Mouse (Mus musculus) cerebellum, adult 11-12 months (tissue): ENCODE measurements around the gene Apoe.

ENCODE experiments used
- DNase-seq: peaks from one replicate; pipeline ENCODE4 v3.0.0; 2022

Apoe gene

DNA sequence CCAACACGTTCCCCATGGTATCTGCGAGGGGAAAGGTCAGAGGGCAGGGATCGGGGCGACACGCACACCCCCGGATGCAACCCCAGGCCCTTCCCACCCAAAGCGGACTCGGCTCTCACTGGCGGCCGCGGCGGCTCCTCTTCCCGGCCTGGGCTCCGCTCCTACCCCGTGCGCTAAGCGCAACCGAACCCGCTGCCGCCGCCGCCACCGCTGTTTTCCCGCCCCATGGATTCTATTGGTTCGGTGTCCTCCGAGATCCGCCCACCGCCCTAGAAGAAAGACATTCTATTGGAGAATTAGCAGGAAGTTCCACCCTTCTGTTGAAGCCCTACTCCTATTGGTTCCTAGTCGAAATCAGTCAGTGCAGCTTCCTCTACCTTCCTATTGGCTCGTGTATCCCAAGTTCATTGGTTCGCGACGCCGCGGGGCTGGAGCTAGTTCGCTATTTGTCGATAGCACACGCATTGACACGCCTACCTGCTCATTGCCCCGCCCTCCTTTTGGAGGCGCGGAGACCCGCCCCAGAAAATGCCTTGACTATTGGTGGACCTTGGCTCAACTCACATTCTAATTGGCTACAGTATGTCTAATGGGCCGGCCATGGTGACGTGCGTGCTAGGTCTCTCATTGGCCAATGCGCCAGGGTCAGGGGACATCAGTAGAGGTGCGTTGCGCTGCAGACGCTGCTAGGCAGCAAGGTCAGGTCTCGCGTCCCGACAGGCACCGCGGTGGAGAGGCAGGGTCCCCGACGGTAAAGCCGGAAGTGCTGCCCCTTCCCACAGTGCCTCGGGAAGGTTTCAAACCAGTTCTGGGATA, 16.5 kb upstream of the Apoe start, which contains the start of gene Tomm40:
Tomm40 (minus strand) TSS at position 200 of the 816 bp plus-strand sequence.
- peak; percentile 100 for DNase-seq

DNA sequence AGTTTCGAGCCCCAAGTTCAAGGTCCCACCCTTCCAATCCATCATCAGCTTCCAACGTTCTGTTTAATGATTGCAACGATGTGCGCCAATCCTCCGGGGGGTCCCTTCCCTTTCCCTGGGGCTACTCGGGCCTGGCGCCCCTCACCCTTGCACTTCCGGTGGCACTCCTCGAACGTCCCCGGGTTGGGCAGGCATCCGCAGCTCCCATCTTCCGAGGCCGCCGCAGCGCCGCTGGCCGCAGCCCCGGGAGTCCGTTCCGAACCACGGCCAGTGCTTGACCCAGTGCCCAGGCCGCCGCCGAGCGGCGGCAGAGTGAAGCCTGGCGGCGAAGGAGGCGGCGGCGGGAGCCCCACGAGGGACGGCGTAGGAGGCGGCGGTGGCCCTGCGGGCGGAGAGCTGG, 15.8 kb upstream of the Apoe start:
- no peak for DNase-seq

GRCm38 (mm10) chr7:19713598-19713997, 14.6 kb upstream of the Apoe start:
- peak; percentile 53 for DNase-seq

- DNase-seq: peak; percentile 54
Measured at GRCm38 (mm10) chr7:19713196-19713595, 14.2 kb upstream of the Apoe start.

- DNase-seq: no peak
Measured at GRCm38 (mm10) chr7:19712414-19712813, 13.4 kb upstream of the Apoe start.

DNA sequence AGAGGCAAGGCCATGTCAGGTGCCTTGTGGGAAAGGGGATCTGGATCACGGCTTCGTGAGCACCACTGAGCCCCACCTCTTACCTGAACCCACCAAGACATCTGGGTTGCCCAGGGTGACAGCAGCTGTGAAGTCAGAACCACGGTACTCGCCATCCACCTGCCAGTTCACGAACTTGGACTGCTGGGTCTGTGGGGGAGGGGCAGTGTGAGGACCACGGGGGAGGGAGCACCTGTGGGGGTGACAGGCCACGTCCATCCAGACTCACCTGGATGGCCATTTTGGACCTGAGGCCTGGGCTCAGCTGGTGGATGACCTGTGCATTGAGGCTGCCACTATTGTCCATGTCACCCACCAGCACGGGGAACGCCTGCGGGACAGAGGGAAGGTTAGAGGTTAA, 11.7 kb upstream of the Apoe start:
- peak; percentile 43 for DNase-seq

GRCm38 (mm10) chr7:19705271-19705670, 6.3 kb upstream of the Apoe start:
- no peak for DNase-seq

- no peak for DNase-seq
Measured at GRCm38 (mm10) chr7:19704475-19704874, 5.5 kb upstream of the Apoe start.

- DNase-seq: no peak
Measured at GRCm38 (mm10) chr7:19702859-19703555, 4.0 kb upstream of the Apoe start.

DNA sequence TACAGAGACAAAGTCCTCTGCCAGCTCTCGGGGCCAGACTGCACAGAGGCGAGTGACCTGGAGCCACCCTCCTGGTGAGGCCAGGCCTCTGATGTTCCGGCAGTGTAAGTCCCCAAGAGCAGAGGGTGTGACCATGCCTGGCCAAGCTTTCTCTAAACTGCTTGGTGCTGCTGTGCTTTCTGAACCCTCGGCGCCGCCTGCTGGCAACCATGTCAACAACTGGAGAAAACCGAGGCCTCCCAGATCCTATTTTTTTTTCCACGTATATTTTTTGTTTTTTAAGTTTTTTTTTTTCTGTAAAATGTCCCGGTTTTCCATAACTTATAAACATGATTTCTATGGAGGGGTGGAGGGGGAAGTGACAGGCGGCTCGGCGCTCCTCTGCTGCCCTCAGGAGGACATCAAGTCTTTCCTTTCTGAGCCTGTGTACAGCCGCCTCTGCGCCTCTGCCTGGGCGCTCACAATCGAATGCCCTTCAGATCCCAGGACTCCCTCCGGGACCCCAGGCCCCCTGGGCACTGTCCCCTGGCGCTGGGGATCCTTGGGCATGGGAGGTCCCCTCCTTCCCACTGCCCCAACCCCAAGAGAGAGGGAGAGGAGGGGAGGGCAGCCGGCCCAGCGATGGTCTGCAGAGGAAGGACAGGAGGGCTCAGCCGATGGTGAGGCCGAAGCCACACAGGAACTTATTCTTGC, 2.2 kb upstream of the Apoe start:
- DNase-seq: no peak

DNA sequence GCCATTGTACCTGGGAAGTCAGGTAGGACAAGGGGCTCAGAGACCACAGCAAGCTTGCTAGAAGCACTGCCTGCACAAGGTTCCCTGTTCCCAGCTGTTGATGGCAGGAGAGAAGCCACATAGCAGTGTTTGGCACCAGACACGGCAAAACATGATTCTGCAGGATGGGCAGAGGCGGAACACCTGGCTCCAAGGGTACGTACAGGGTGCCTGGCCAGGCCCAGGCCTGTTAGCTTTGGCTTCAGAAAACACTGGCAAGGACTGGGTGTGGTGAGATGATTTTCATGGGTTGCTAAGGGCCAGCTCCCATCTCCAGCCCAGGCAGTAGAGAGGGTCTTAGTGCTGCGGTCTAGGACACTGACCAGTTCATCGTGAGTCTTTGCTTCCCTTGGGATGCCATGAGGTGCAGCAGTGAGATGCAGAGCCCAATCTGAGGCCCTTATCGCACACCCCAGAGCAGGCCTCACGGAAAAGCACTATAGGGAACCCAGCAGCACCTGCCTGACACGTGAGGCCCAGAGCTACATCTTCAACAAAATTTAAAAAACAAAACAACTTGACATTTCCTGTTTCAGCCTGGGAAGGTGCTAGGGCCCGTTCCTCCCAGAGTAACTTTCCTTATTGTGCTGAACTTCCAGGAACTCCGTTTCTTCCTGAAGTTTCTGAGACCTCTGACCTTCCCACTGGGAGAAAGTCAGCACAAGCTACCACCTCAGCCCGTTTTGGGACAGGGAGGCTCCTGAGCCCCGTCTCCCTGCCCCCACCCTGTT, 1.5 kb upstream of the Apoe start:
- no peak for DNase-seq

DNA sequence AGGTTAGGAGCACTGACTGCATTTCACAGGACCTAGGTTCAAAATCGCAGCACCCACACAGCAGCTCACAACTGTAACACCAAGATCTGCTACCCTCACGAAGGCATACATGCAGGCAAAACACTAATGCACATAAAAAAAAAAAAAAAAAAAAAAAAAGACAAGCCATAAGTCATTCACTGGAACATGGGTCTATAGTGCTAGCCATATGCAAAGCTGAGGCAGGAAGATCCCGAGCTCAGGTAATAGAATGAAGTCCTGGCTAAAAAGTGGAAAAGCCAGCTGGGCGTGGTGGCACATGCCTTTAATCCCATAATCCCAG, 800 bp upstream of the Apoe start:
- no peak for DNase-seq

- DNase-seq: no peak
Measured at GRCm38 (mm10) chr7:19697949-19698906, 760 bp downstream of the Apoe start.

DNA sequence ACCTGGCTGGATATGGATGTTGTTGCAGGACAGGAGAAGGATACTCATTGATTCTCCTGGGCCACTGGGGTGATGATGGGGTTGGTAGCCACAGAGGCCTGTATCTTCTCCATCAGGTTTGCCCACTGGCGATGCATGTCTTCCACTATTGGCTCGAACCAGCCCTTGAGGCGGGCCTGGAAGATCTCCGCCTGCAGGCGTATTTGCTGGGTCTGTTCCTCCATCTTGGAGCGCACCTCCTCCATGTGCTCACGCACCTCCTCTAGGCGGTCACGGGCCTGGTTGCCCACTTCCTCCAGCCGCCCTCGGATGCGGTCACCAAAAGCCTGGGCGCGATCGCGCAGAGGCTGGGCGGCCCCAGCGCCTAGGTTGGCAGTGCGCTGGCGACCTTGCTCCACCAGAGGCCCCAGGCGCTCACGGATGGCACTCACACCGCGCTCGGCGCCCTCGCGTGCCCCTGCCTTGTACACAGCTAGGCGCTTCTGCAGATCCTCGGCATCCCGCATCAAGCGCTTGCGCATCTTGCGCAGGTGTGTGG, 2.6 kb downstream of the Apoe start:
- no peak for DNase-seq

DNA sequence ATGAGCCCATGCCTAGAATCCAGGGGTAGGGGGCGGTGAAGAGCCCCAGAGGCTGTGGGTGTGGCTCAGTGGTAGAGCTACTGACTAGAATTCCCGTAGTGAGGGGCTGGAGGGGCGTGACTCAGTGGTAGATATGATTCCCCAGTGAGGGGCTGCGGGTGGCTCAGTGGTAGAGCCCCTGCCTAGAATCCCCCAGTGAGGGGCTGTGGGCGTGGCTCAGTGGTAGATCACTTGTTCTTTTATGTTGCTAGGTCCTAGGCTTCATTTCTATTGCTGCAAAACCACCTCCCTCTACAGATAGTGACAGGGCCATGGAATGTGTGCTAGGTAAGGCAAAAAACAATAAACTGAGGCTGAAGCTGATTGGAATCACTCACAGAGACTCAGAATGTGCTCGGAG, 3.1 kb downstream of the Apoe start:
- DNase-seq: no peak

- no peak for DNase-seq
Measured at GRCm38 (mm10) chr7:19695213-19695594, 3.8 kb downstream of the Apoe start.

GRCm38 (mm10) chr7:19694336-19695212, 4.4 kb downstream of the Apoe start:
- no peak for DNase-seq

GRCm38 (mm10) chr7:19693421-19693820, 5.6 kb downstream of the Apoe start:
- no peak for DNase-seq

GRCm38 (mm10) chr7:19691873-19692865, 6.8 kb downstream of the Apoe start, which contains the start of gene Apoc1:
Gene Apoc1, minus strand, starts transcription at chr7:19692660.
- DNase-seq: no peak
